Mouse (Mus musculus): Measurements from ENCODE around the gene Smc1b. TPM values are rescaled to one million over a fixed set of nuclear protein-coding genes. Genes with fewer than 3 reads are reported as not detected.

Gene Smc1b
- polyA plus RNA-seq, 1 experiment: not detected

DNA sequence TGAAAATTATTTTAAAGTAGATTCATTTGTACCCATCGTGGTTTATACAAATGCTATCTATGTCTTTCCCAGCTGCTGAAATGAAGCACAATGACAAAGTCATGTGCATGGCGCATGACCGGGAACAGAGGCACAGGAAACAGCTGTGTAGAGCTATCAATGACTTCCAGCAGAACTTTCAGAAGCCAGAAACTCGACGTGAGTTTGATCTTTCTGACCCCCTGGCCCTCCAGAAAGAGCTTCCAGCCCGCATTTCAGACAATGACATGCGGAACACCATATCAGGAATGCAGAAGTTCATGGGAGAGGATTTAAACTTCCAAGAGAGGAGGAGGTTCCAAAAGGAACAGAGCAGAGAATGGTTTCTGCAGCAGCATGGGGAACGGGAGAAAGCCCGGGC, 3.4 kb upstream of the Smc1b start:
- H3K4me1 ChIP-seq (ENCODE audit: control insufficient read depth, insufficient read depth, low read length): no peaks in the 10 kb centered on the region
- no peaks in the 10 kb centered on the region for H3K36me3 ChIP-seq (ENCODE audit: control insufficient read depth, insufficient read depth, low read length)
- no peak overlapping the region for H3K4me3 ChIP-seq (ENCODE audit: insufficient read depth, low read depth, low read length)
- no peak overlapping the region for H3K27ac ChIP-seq (ENCODE audit: insufficient read depth, low read depth, low read length)
- H3K27me3 ChIP-seq (replicated peaks; ENCODE audit: control insufficient read depth, insufficient read depth, low read length): no peaks in the 10 kb centered on the region
- 35% methylated on average over 9 of the region's 9 CpGs for WGBS
- DNase-seq: no peak
- TF ChIP-seq POLR2A (IDR thresholded peaks at IDR 0.05; ENCODE audit: low read depth, low read length): no peak
- TF ChIP-seq CTCF (conservative IDR thresholded peaks at IDR 0.05; ENCODE audit: insufficient read depth, insufficient read length, low read depth, low read length): no peak

DNA sequence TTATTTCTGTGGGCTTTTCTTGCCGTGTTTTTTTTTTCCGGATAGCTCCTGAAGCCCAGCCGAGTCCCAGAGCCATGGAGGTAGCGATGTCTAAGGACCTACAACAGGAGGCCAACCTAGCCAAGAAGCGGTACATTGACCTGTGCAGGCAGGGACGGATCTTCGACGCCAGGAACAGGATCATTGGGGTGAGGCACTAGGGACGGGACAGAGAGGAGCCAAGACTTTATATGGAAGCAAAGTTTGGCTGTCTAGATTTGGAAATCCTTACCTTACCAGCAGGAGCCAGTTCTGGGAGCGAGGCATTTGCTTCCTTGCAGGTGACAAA, 393 bp upstream of the Smc1b start:
- DNase-seq: no peak
- H3K27ac ChIP-seq (ENCODE audit: insufficient read depth, low read depth, low read length): no peak overlapping the region
- no peaks in the 10 kb centered on the region for H3K36me3 ChIP-seq (ENCODE audit: control insufficient read depth, insufficient read depth, low read length)
- TF ChIP-seq CTCF (conservative IDR thresholded peaks at IDR 0.05; ENCODE audit: insufficient read depth, insufficient read length, low read depth, low read length) (no peak), POLR2A (IDR thresholded peaks at IDR 0.05; ENCODE audit: low read depth, low read length) (no peak)
- H3K4me1 ChIP-seq (ENCODE audit: control insufficient read depth, insufficient read depth, low read length): no peaks in the 10 kb centered on the region
- no peaks in the 10 kb centered on the region for H3K27me3 ChIP-seq (replicated peaks; ENCODE audit: control insufficient read depth, insufficient read depth, low read length)
- WGBS: 24% methylated on average over 10 of the region's 10 CpGs
- peak overlapping the region; percentile 25; the same call in 1 of the 2 replicates for H3K4me3 ChIP-seq (ENCODE audit: insufficient read depth, low read depth, low read length)

DNA sequence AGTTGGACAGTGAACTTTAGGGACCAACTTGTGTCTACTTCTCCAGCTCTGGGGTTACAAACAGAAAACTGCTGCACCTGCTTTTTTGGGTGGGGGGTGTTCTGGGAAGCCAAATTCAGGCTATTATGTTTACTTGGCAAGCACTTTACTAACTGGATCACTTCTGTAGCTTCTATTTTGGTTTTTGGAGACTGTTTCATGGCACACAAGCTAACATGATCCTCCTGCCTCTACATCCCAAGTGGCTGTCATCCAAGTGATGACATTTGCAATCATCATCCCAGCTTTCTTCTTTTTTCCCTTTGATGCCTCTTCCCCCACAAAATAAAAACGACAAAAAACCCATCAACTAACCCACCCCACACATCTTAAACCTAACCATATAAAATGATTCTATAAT, 46.1 kb downstream of the Smc1b start:
- WGBS: 61% methylated on average over 1 of the region's 1 CpGs
- H3K27me3 ChIP-seq (replicated peaks; ENCODE audit: control insufficient read depth, insufficient read depth, low read length): no peaks in the 10 kb centered on the region
- no peaks in the 10 kb centered on the region for H3K4me1 ChIP-seq (ENCODE audit: control insufficient read depth, insufficient read depth, low read length)
- no peak for TF ChIP-seq CTCF (conservative IDR thresholded peaks at IDR 0.05; ENCODE audit: insufficient read depth, insufficient read length, low read depth, low read length)
- TF ChIP-seq POLR2A (IDR thresholded peaks at IDR 0.05; ENCODE audit: low read depth, low read length): no peak
- no peak overlapping the region for H3K27ac ChIP-seq (ENCODE audit: insufficient read depth, low read depth, low read length)
- no peak for DNase-seq
- H3K4me3 ChIP-seq (ENCODE audit: insufficient read depth, low read depth, low read length): no peak overlapping the region
- H3K36me3 ChIP-seq (ENCODE audit: control insufficient read depth, insufficient read depth, low read length): no peaks in the 10 kb centered on the region

GRCm38 (mm10) chr15:85072651-85073050, 59.1 kb downstream of the Smc1b start:
- Histone ChIP-seq H3K4me3 (ENCODE audit: insufficient read depth, low read depth, low read length) (no peak overlapping the region), H3K4me1 (ENCODE audit: control insufficient read depth, insufficient read depth, low read length) (peaks cover 4% of the 10 kb centered on the region; the same call in 1 of the 2 replicates), H3K36me3 (ENCODE audit: control insufficient read depth, insufficient read depth, low read length) (no peaks in the 10 kb centered on the region), H3K27me3 (replicated peaks; ENCODE audit: control insufficient read depth, insufficient read depth, low read length) (no peaks in the 10 kb centered on the region), H3K27ac (ENCODE audit: insufficient read depth, low read depth, low read length) (no peak overlapping the region)
- no peak for TF ChIP-seq CTCF (conservative IDR thresholded peaks at IDR 0.05; ENCODE audit: insufficient read depth, insufficient read length, low read depth, low read length)
- TF ChIP-seq POLR2A (IDR thresholded peaks at IDR 0.05; ENCODE audit: low read depth, low read length): no peak
- 56% methylated on average over 2 of the region's 2 CpGs for WGBS
- DNase-seq: peak; percentile 73

GRCm38 (mm10) chr15:85070561-85070960, 61.2 kb downstream of the Smc1b start:
- WGBS: 19% methylated on average over 2 of the region's 2 CpGs
- TF ChIP-seq POLR2A (IDR thresholded peaks at IDR 0.05; ENCODE audit: low read depth, low read length) (no peak), CTCF (conservative IDR thresholded peaks at IDR 0.05; ENCODE audit: insufficient read depth, insufficient read length, low read depth, low read length) (peak; percentile 27; the same call in 1 of the 2 replicates)
- no peaks in the 10 kb centered on the region for H3K27me3 ChIP-seq (replicated peaks; ENCODE audit: control insufficient read depth, insufficient read depth, low read length)
- H3K4me1 ChIP-seq (ENCODE audit: control insufficient read depth, insufficient read depth, low read length): peaks cover 4% of the 10 kb centered on the region; the same call in 1 of the 2 replicates
- no peak overlapping the region for H3K27ac ChIP-seq (ENCODE audit: insufficient read depth, low read depth, low read length)
- H3K4me3 ChIP-seq (ENCODE audit: insufficient read depth, low read depth, low read length): no peak overlapping the region
- H3K36me3 ChIP-seq (ENCODE audit: control insufficient read depth, insufficient read depth, low read length): no peaks in the 10 kb centered on the region
- peak; percentile 71 for DNase-seq

GRCm38 (mm10) chr15:85063421-85063820, 68.3 kb downstream of the Smc1b start:
- TF ChIP-seq CTCF (conservative IDR thresholded peaks at IDR 0.05; ENCODE audit: insufficient read depth, insufficient read length, low read depth, low read length): no peak
- TF ChIP-seq POLR2A (IDR thresholded peaks at IDR 0.05; ENCODE audit: low read depth, low read length): no peak
- no peaks in the 10 kb centered on the region for H3K27me3 ChIP-seq (replicated peaks; ENCODE audit: control insufficient read depth, insufficient read depth, low read length)
- DNase-seq: peak; percentile 26
- no peak overlapping the region for H3K4me3 ChIP-seq (ENCODE audit: insufficient read depth, low read depth, low read length)
- 91% methylated on average over 2 of the region's 2 CpGs for WGBS
- H3K36me3 ChIP-seq (ENCODE audit: control insufficient read depth, insufficient read depth, low read length): no peaks in the 10 kb centered on the region
- H3K27ac ChIP-seq (ENCODE audit: insufficient read depth, low read depth, low read length): no peak overlapping the region
- no peaks in the 10 kb centered on the region; the same call in 1 of the 2 replicates for H3K4me1 ChIP-seq (ENCODE audit: control insufficient read depth, insufficient read depth, low read length)

DNA sequence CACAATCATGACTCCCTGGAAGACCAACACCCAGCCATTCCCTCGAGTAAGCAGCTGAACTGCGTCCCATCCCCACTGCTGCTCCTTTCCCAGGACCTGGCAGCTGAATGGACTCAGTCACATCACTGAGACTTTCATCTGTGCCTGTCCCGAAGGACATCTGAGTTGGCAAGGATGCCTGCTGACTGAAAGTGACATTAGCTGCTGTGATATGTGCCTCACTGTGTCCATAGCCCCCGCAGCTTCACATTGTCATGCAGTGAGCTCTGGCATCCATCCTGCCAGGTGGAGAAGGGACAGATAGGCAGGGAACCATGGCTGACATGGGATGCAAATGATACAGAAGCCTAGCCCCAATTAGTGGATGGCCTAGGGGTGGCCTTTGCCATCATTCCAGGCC, 76.6 kb downstream of the Smc1b start:
- DNase-seq: no peak
- WGBS: 85% methylated on average over 4 of the region's 4 CpGs
- TF ChIP-seq CTCF (conservative IDR thresholded peaks at IDR 0.05; ENCODE audit: insufficient read depth, insufficient read length, low read depth, low read length) (no peak), POLR2A (IDR thresholded peaks at IDR 0.05; ENCODE audit: low read depth, low read length) (no peak)

DNA sequence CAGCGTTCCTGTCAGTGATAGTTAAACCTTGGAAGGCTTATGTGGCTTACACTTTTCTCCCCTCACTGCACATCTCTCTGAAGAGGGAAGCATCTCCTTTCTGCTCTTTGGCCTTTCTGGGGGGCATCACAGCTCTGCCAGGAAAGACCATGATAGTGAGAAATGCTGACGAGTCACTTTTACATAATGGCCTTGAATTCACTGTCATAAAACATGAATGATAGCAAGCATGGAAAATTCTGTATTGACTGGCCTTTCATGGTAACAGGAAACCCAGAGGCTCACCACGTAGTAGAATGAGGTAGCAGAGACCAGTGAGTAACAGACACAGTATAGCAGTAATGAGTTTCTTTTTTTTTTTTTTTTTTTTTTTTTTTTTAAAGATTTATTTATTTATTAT, 77.7 kb downstream of the Smc1b start:
- no peaks in the 10 kb centered on the region for H3K4me1 ChIP-seq (ENCODE audit: control insufficient read depth, insufficient read depth, low read length)
- H3K27me3 ChIP-seq (replicated peaks; ENCODE audit: control insufficient read depth, insufficient read depth, low read length): no peaks in the 10 kb centered on the region
- 87% methylated on average over 3 of the region's 3 CpGs for WGBS
- H3K4me3 ChIP-seq (ENCODE audit: insufficient read depth, low read depth, low read length): no peak overlapping the region
- DNase-seq: no peak
- no peak overlapping the region for H3K27ac ChIP-seq (ENCODE audit: insufficient read depth, low read depth, low read length)
- H3K36me3 ChIP-seq (ENCODE audit: control insufficient read depth, insufficient read depth, low read length): no peaks in the 10 kb centered on the region
- TF ChIP-seq POLR2A (IDR thresholded peaks at IDR 0.05; ENCODE audit: low read depth, low read length) (no peak), CTCF (conservative IDR thresholded peaks at IDR 0.05; ENCODE audit: insufficient read depth, insufficient read length, low read depth, low read length) (no peak)

More for the DNA sequence above, 76.6 kb downstream of the Smc1b start:
- Histone ChIP-seq H3K27me3 (replicated peaks; ENCODE audit: control insufficient read depth, insufficient read depth, low read length) (no peaks in the 10 kb centered on the region), H3K27ac (ENCODE audit: insufficient read depth, low read depth, low read length) (no peak overlapping the region), H3K4me1 (ENCODE audit: control insufficient read depth, insufficient read depth, low read length) (no peaks in the 10 kb centered on the region), H3K36me3 (ENCODE audit: control insufficient read depth, insufficient read depth, low read length) (no peaks in the 10 kb centered on the region), H3K4me3 (ENCODE audit: insufficient read depth, low read depth, low read length) (no peak overlapping the region)
